Mouse (Mus musculus) olfactory bulb, adult 2 months (tissue): Measurements from ENCODE around the gene Lalba.
A peak's percentile ranks its signal among the peaks of the same experiment; 100 is the strongest.

Experiments used
- CTCF ChIP-seq: fragments of 200-500 bp; IDR thresholded peaks from 2 replicates; pipeline ENCODE4 v1.5.1; 2012; ENCODE audit warnings: low read depth, mild to moderate bottlenecking, low read length, moderate library complexity; ENCODE audit not compliant: insufficient read depth
- POLR2A ChIP-seq: fragments of 200-500 bp; IDR thresholded peaks from 2 replicates; pipeline ENCODE4 v1.6.1; 2012; ENCODE audit warnings: mild to moderate bottlenecking, low read depth, low read length, moderate library complexity; ENCODE audit not compliant: insufficient read depth

GRCm38 (mm10) chr15:98504514-98504913 lies 22.0 kb upstream of the Lalba start:
- TF ChIP-seq CTCF, result peak; percentile 79
- TF ChIP-seq POLR2A, result no peak
